Mouse (Mus musculus) embryo, embryonic 10 days (tissue): Measurements from ENCODE around the gene Ano9.
A peak's percentile ranks its signal among the peaks of the same experiment; 100 is the strongest.

ENCODE experiments used
- DNase-seq: peaks from one replicate; pipeline ENCODE4 v3.0.0-alpha.2; 2015; ENCODE audit warnings: low spot score

The Ano9 gene

GRCm38 (mm10) chr7:141062525-141062924, 55.1 kb downstream of the Ano9 start:
- no peak for DNase-seq

- DNase-seq: peak; percentile 57
Measured at GRCm38 (mm10) chr7:141061269-141061692, 56.3 kb downstream of the Ano9 start.

- peak; percentile 95 for DNase-seq
Measured at GRCm38 (mm10) chr7:141060426-141061242, 57.0 kb downstream of the Ano9 start, which contains the start of gene B4galnt4. Gene B4galnt4 (plus strand): TSS chr7:141061104.

GRCm38 (mm10) chr7:141059929-141060328, 57.7 kb downstream of the Ano9 start:
- DNase-seq: no peak

- DNase-seq: no peak
Measured at GRCm38 (mm10) chr7:141058601-141059341, 58.8 kb downstream of the Ano9 start.

GRCm38 (mm10) chr7:141057541-141057940, 60.1 kb downstream of the Ano9 start:
- no peak for DNase-seq

- no peak for DNase-seq
Measured at GRCm38 (mm10) chr7:141056976-141057375, 60.6 kb downstream of the Ano9 start.

- no peak for DNase-seq
Measured at GRCm38 (mm10) chr7:141055785-141056184, 61.8 kb downstream of the Ano9 start.

GRCm38 (mm10) chr7:141052421-141052820, 65.2 kb downstream of the Ano9 start:
- no peak for DNase-seq

GRCm38 (mm10) chr7:141052016-141052415, 65.6 kb downstream of the Ano9 start:
- DNase-seq: no peak
